Mouse (Mus musculus): Measurements from ENCODE around the gene Psg19. TPM values are rescaled to one million over a fixed set of nuclear protein-coding genes. Genes with fewer than 3 reads are reported as not detected.
A peak's percentile ranks its signal among the peaks of the same experiment; 100 is the strongest.

The Psg19 gene
- not detected in 2 replicates for polyA plus RNA-seq (2016; fragmentation: Nextera tagmentation; extraction: Ambion mirVana)

GRCm38 (mm10) chr7:18798420-18798819 is at the start of gene Psg19:
TSS of gene Psg19 (minus strand) at chr7:18798520.
- no peaks in the 10 kb centered on the region for H3K27me3 ChIP-seq
- H3K9me3 ChIP-seq: no peaks in the 10 kb centered on the region
- 92% methylated on average over 1 of the region's 1 CpGs for WGBS
- ATAC-seq (ENCODE audit: low FRiP score): no peak
- H3K36me3 ChIP-seq (replicated peaks): no peaks in the 10 kb centered on the region
- no peak within 1 kb of the TSS for H3K4me2 ChIP-seq
- no peak within 1 kb of the TSS for H3K9ac ChIP-seq
- H3K4me3 ChIP-seq (replicated peaks): no peak within 1 kb of the TSS
- no peak within 1 kb of the TSS for H3K27ac ChIP-seq
- no peaks in the 10 kb centered on the region for H3K4me1 ChIP-seq

GRCm38 (mm10) chr7:18844811-18845210 is 46.5 kb upstream of the Psg19 start:
- Histone ChIP-seq H3K9me3 (no peaks in the 10 kb centered on the region), H3K36me3 (replicated peaks) (no peaks in the 10 kb centered on the region), H3K9ac (no peak overlapping the region), H3K4me3 (replicated peaks) (no peak overlapping the region), H3K27ac (no peak overlapping the region), H3K4me1 (peaks cover 13% of the 10 kb centered on the region; the same call in 1 of the 2 replicates), H3K4me2 (no peak overlapping the region), H3K27me3 (no peaks in the 10 kb centered on the region)
- ATAC-seq (ENCODE audit: low FRiP score): no peak
- WGBS: 56% methylated on average over 5 of the region's 5 CpGs

- Histone ChIP-seq H3K27me3 (no peaks in the 10 kb centered on the region), H3K9me3 (no peaks in the 10 kb centered on the region), H3K27ac (no peak overlapping the region), H3K4me1 (peaks cover 13% of the 10 kb centered on the region; the same call in 1 of the 2 replicates), H3K36me3 (replicated peaks) (no peaks in the 10 kb centered on the region), H3K4me3 (replicated peaks) (no peak overlapping the region; the same call in 1 of the 2 replicates), H3K4me2 (peak overlapping the region; percentile 57; the same call in 1 of the 2 replicates), H3K9ac (no peak overlapping the region)
- 45% methylated on average over 1 of the region's 1 CpGs for WGBS
- no peak for ATAC-seq (ENCODE audit: low FRiP score)
Observed at GRCm38 (mm10) chr7:18841174-18841567, 42.9 kb upstream of the Psg19 start.

- Histone ChIP-seq H3K27ac (peak overlapping the region; percentile 42; the same call in 1 of the 2 replicates), H3K4me2 (peak overlapping the region; percentile 57), H3K36me3 (replicated peaks) (no peaks in the 10 kb centered on the region), H3K4me1 (peaks cover 13% of the 10 kb centered on the region; the same call in 1 of the 2 replicates), H3K9ac (peak overlapping the region; percentile 49), H3K4me3 (replicated peaks) (peak overlapping the region; percentile 35), H3K27me3 (no peaks in the 10 kb centered on the region), H3K9me3 (no peaks in the 10 kb centered on the region)
- ATAC-seq (ENCODE audit: low FRiP score): peak; percentile 65
- 3% methylated on average over 14 of the region's 17 CpGs for WGBS
Observed at GRCm38 (mm10) chr7:18840386-18841173, 42.3 kb upstream of the Psg19 start.

GRCm38 (mm10) chr7:18839865-18840264 is 41.5 kb upstream of the Psg19 start, which contains the start of gene Mill2:
TSS of gene Mill2 (plus strand) at chr7:18839966.
- Histone ChIP-seq H3K9me3 (no peaks in the 10 kb centered on the region), H3K4me3 (replicated peaks) (peak within 1 kb of the TSS; percentile 35), H3K36me3 (replicated peaks) (no peaks in the 10 kb centered on the region), H3K27me3 (no peaks in the 10 kb centered on the region), H3K4me2 (peak within 1 kb of the TSS; percentile 57), H3K9ac (peak within 1 kb of the TSS; percentile 49), H3K27ac (peak within 1 kb of the TSS; percentile 42; the same call in 1 of the 2 replicates), H3K4me1 (peaks cover 13% of the 10 kb centered on the region; the same call in 1 of the 2 replicates)
- 20% methylated on average over 3 of the region's 3 CpGs for WGBS
- no peak for ATAC-seq (ENCODE audit: low FRiP score)

- H3K4me2 ChIP-seq: no peak overlapping the region
- WGBS: 52% methylated on average over 13 of the region's 13 CpGs
- no peaks in the 10 kb centered on the region for H3K36me3 ChIP-seq (replicated peaks)
- no peak overlapping the region for H3K4me3 ChIP-seq (replicated peaks)
- no peak overlapping the region for H3K27ac ChIP-seq
- no peak for ATAC-seq (ENCODE audit: low FRiP score)
- H3K9ac ChIP-seq: no peak overlapping the region
- H3K27me3 ChIP-seq: no peaks in the 10 kb centered on the region
- no peaks in the 10 kb centered on the region for H3K4me1 ChIP-seq
- no peaks in the 10 kb centered on the region for H3K9me3 ChIP-seq
Observed at GRCm38 (mm10) chr7:18832298-18832697, 34.0 kb upstream of the Psg19 start.

GRCm38 (mm10) chr7:18829545-18829944 is 31.2 kb upstream of the Psg19 start:
- Histone ChIP-seq H3K9ac (no peak overlapping the region), H3K4me2 (no peak overlapping the region), H3K9me3 (no peaks in the 10 kb centered on the region), H3K4me1 (no peaks in the 10 kb centered on the region), H3K27me3 (no peaks in the 10 kb centered on the region; the same call in 1 of the 2 replicates), H3K36me3 (replicated peaks) (no peaks in the 10 kb centered on the region), H3K4me3 (replicated peaks) (no peak overlapping the region), H3K27ac (no peak overlapping the region)
- no peak for ATAC-seq (ENCODE audit: low FRiP score)
- 87% methylated on average over 7 of the region's 7 CpGs for WGBS

- no peaks in the 10 kb centered on the region for H3K9me3 ChIP-seq
- no peak overlapping the region for H3K9ac ChIP-seq
- no peak overlapping the region for H3K4me3 ChIP-seq (replicated peaks)
- WGBS: 50% methylated on average over 9 of the region's 9 CpGs
- H3K36me3 ChIP-seq (replicated peaks): no peaks in the 10 kb centered on the region
- no peak for ATAC-seq (ENCODE audit: low FRiP score)
- no peaks in the 10 kb centered on the region for H3K4me1 ChIP-seq
- no peak overlapping the region for H3K4me2 ChIP-seq
- H3K27ac ChIP-seq: no peak overlapping the region
- H3K27me3 ChIP-seq: no peaks in the 10 kb centered on the region; the same call in 1 of the 2 replicates
Observed at GRCm38 (mm10) chr7:18828592-18828991, 30.3 kb upstream of the Psg19 start.

- H3K36me3 ChIP-seq (replicated peaks): no peaks in the 10 kb centered on the region
- H3K4me1 ChIP-seq: no peaks in the 10 kb centered on the region
- H3K4me3 ChIP-seq (replicated peaks): no peak overlapping the region
- H3K27ac ChIP-seq: no peak overlapping the region
- no peak; the same call in 1 of the 2 replicates for ATAC-seq (ENCODE audit: low FRiP score)
- no peaks in the 10 kb centered on the region; the same call in 1 of the 2 replicates for H3K27me3 ChIP-seq
- WGBS: 63% methylated on average over 26 of the region's 26 CpGs
- no peaks in the 10 kb centered on the region for H3K9me3 ChIP-seq
- H3K9ac ChIP-seq: no peak overlapping the region
- no peak overlapping the region for H3K4me2 ChIP-seq
Observed at GRCm38 (mm10) chr7:18827792-18828546, 29.6 kb upstream of the Psg19 start.

- WGBS: 78% methylated on average over 3 of the region's 3 CpGs
- Histone ChIP-seq H3K27me3 (no peaks in the 10 kb centered on the region; the same call in 1 of the 2 replicates), H3K4me2 (no peak within 1 kb of the TSS), H3K9ac (no peak within 1 kb of the TSS), H3K9me3 (no peaks in the 10 kb centered on the region), H3K36me3 (replicated peaks) (no peaks in the 10 kb centered on the region), H3K4me3 (replicated peaks) (no peak within 1 kb of the TSS), H3K27ac (no peak within 1 kb of the TSS), H3K4me1 (no peaks in the 10 kb centered on the region)
- ATAC-seq (ENCODE audit: low FRiP score): no peak
Observed at GRCm38 (mm10) chr7:18821507-18821906, 23.2 kb upstream of the Psg19 start, which contains the start of gene Psg17. TSS of gene Psg17 (minus strand) at chr7:18821607.

GRCm38 (mm10) chr7:18818301-18818700 is 20.0 kb upstream of the Psg19 start:
- Histone ChIP-seq H3K4me3 (replicated peaks) (no peak overlapping the region), H3K36me3 (replicated peaks) (no peaks in the 10 kb centered on the region), H3K4me1 (no peaks in the 10 kb centered on the region), H3K27me3 (no peaks in the 10 kb centered on the region), H3K9ac (no peak overlapping the region), H3K27ac (no peak overlapping the region), H3K9me3 (no peaks in the 10 kb centered on the region), H3K4me2 (no peak overlapping the region)
- no peak for ATAC-seq (ENCODE audit: low FRiP score)
- 85% methylated on average over 9 of the region's 9 CpGs for WGBS

- Histone ChIP-seq H3K9me3 (no peaks in the 10 kb centered on the region), H3K36me3 (replicated peaks) (no peaks in the 10 kb centered on the region), H3K27ac (no peak overlapping the region), H3K9ac (no peak overlapping the region), H3K4me3 (replicated peaks) (no peak overlapping the region), H3K4me2 (no peak overlapping the region), H3K4me1 (no peaks in the 10 kb centered on the region), H3K27me3 (no peaks in the 10 kb centered on the region)
- no peak for ATAC-seq (ENCODE audit: low FRiP score)
Observed at GRCm38 (mm10) chr7:18803526-18803925, 5.2 kb upstream of the Psg19 start.
